Mouse (Mus musculus) ZHBTc4 (cell line): Measurements from ENCODE around the gene Plin2.
"Not testable (repeated sequence)": the region's sequence is repeated elsewhere in the genome, so short reads cannot be mapped to it uniquely, and the experiment has no call there.

ENCODE experiments used
- DNase-seq: peaks from one replicate; pipeline ENCODE4 v3.0.0-alpha.2; 2011; ENCODE audit warnings: low read depth, low spot score

The Plin2 gene

GRCm38 (mm10) chr4:86631831-86632230 is 38.0 kb downstream of the Plin2 start:
- DNase-seq, result no peak

GRCm38 (mm10) chr4:86626496-86626895 is 43.4 kb downstream of the Plin2 start:
- DNase-seq, result not testable (repeated sequence)

GRCm38 (mm10) chr4:86625463-86625862 is 44.4 kb downstream of the Plin2 start:
- no peak for DNase-seq

- DNase-seq, result not testable (repeated sequence)
These were observed 47.3 kb downstream of the Plin2 start for GRCm38 (mm10) chr4:86622532-86622931.

- no peak for DNase-seq
These were observed 47.7 kb downstream of the Plin2 start for GRCm38 (mm10) chr4:86622116-86622515.

- DNase-seq, result no peak
These were observed 49.4 kb downstream of the Plin2 start for GRCm38 (mm10) chr4:86620506-86620905.

GRCm38 (mm10) chr4:86612289-86612620 is 57.6 kb downstream of the Plin2 start:
- no peak for DNase-seq

- DNase-seq, result peak; percentile 99
These were observed 58.2 kb downstream of the Plin2 start, which contains the start of gene Haus6 for GRCm38 (mm10) chr4:86611524-86612288. TSS of gene Haus6 (minus strand) at chr4:86612055.
